10 mouse cellular contexts compared by ENCODE assay signal in genomic region chr17:10451306-10452077, GRCm38 (mm10).
DNase-seq lines count a peak whose midpoint lies in the region; ATAC-seq lines count a peak whose summit lies in the region.
"Had no signal": no experiment of that assay in that cellular context is flagged by ENCODE, and none has a peak within 500 bp of the region (broad histone marks: within the 10 kb centered on the region; RNA-seq: fewer than 3 reads in every experiment).

No protein-coding gene starts in this region.

- H3K36me3 ChIP-seq in forebrain, embryonic 14.5 days (ENCODE audit: control insufficient read depth, insufficient read depth, low read length) = no peaks in the 10 kb centered on the region
- no peaks in the 10 kb centered on the region for H3K36me3 ChIP-seq in midbrain, embryonic 11.5 days (ENCODE audit: control insufficient read depth, insufficient read depth, low read length)
- H3K36me3 ChIP-seq: stomach, embryonic 15.5 days had no signal

- WGBS in forebrain, embryonic 14.5 days = 30% methylated on average over 10 of the region's 10 CpGs
- 46% methylated on average over 10 of the region's 10 CpGs for WGBS in midbrain, embryonic 11.5 days

- H3K4me2 ChIP-seq in forebrain, embryonic 14.5 days (ENCODE audit: low read length) = no peak overlapping the region
- H3K4me2 ChIP-seq in midbrain, embryonic 11.5 days = no peak overlapping the region
- H3K4me2 ChIP-seq: lung, embryonic 14.5 days; stomach, embryonic 15.5 days had no signal

- H3K9ac ChIP-seq in forebrain, embryonic 14.5 days (ENCODE audit: low read length) = no peak overlapping the region
- H3K9ac ChIP-seq in midbrain, embryonic 11.5 days (ENCODE audit: low read length) = peak overlapping the region; percentile 34
- H3K9ac ChIP-seq: lung, embryonic 14.5 days; stomach, embryonic 15.5 days had no signal

- peak; percentile 93 for DNase-seq in heart, adult 11 months
- no peak for DNase-seq in heart, postnatal 36 days
- DNase-seq in Muller cell, postnatal 12 days (ENCODE audit: inconsistent ontology term) = peak; percentile 45
- peak; percentile 40 for DNase-seq in forebrain, embryonic 14.5 days (ENCODE audit: low spot score)
- peak; percentile 88 for DNase-seq in midbrain, embryonic 11.5 days (ENCODE audit: low spot score, missing footprints)
- DNase-seq in ovary, adult 18-20 months (ENCODE audit: low spot score) = no peak
- no peak for DNase-seq in thymus, postnatal 14 days
- DNase-seq in adrenal gland, adult 18-20 months (ENCODE audit: low spot score in 2 of 2) = no peak
- DNase-seq: lung, embryonic 14.5 days had no signal

- no peaks in the 10 kb centered on the region for H3K27me3 ChIP-seq in forebrain, embryonic 14.5 days (replicated peaks; ENCODE audit: control insufficient read depth, insufficient read depth, low read length)
- no peaks in the 10 kb centered on the region for H3K27me3 ChIP-seq in midbrain, embryonic 11.5 days (ENCODE audit: control insufficient read depth, insufficient read depth, low read length)
- H3K27me3 ChIP-seq: stomach, embryonic 15.5 days had no signal

- H3K27ac ChIP-seq in forebrain, embryonic 14.5 days (ENCODE audit: low read depth, low read length) = peak overlapping the region; percentile 28; the same call in 1 of the 2 replicates
- H3K27ac ChIP-seq in midbrain, embryonic 11.5 days (ENCODE audit: low read depth, low read length) = no peak overlapping the region
- H3K27ac ChIP-seq: stomach, embryonic 15.5 days had no signal

- no peaks in the 10 kb centered on the region for H3K9me3 ChIP-seq in forebrain, embryonic 14.5 days (replicated peaks; ENCODE audit: control insufficient read depth, low read length)
- H3K9me3 ChIP-seq in midbrain, embryonic 11.5 days (ENCODE audit: control insufficient read depth, low read length) = no peaks in the 10 kb centered on the region
- H3K9me3 ChIP-seq: stomach, embryonic 15.5 days had no signal

- no peak overlapping the region for H3K4me3 ChIP-seq in forebrain, embryonic 14.5 days (ENCODE audit: low read depth, low read length)
- H3K4me3 ChIP-seq in midbrain, embryonic 11.5 days (ENCODE audit: low read depth, low read length) = no peak overlapping the region
- H3K4me3 ChIP-seq: stomach, embryonic 15.5 days had no signal

- peaks cover 21% of the 10 kb centered on the region for H3K4me1 ChIP-seq in forebrain, embryonic 14.5 days (ENCODE audit: control insufficient read depth, insufficient read depth, low read length)
- peaks cover 14% of the 10 kb centered on the region for H3K4me1 ChIP-seq in midbrain, embryonic 11.5 days (ENCODE audit: control insufficient read depth, insufficient read depth, low read length)
- H3K4me1 ChIP-seq: stomach, embryonic 15.5 days had no signal

- intact Hi-C loops in heart, postnatal 36 days (cut with DNase I) = loop anchor here (2.0 to 5.0 kb wide), 3 partner anchors 36 to 79 kb away; no protein-coding TSS in a partner anchor

- ATAC-seq in forebrain, embryonic 14.5 days = peak; percentile 55
- no peak for ATAC-seq in midbrain, embryonic 11.5 days (ENCODE audit: low FRiP score)

Comparison
In these comparisons a context has a peak if more than half of its experiments do, and no peak if none do; other contexts are left out.
1. DNase-seq: peak in heart, adult 11 months (single experiment), Muller cell, postnatal 12 days (single experiment), forebrain, embryonic 14.5 days (single experiment) and midbrain, embryonic 11.5 days (single experiment); none in heart, postnatal 36 days (0 of 2), ovary, adult 18-20 months (single experiment), thymus, postnatal 14 days (single experiment) and adrenal gland, adult 18-20 months (0 of 2).